Mouse (Mus musculus) MEL (cell line): ENCODE measurements around the gene Slc30a10.

Experiments
- CHD2 ChIP-seq: IDR thresholded peaks from 2 replicates; pipeline ENCODE4 v1.6.1; 2011; ENCODE audit warnings: low read length, improper control_type of control experiment
- CTCF ChIP-seq, 3 experiments: IDR thresholded peaks in 2 of 3; conservative IDR thresholded peaks in 1 of 3; 2 replicates each; pipeline ENCODE4 v1.5.1; 2011 to 2012; ENCODE audit warnings: low read length in 3 of 3, low read depth in 2 of 3, mild to moderate bottlenecking in 2 of 3, improper control_type of control experiment in 1 of 3, inconsistent platforms in 1 of 3, mixed read lengths in 1 of 3, moderate library complexity in 1 of 3; ENCODE audit not compliant: control insufficient read depth in 1 of 3, insufficient read depth in 1 of 3, poor library complexity in 1 of 3, severe bottlenecking in 1 of 3
- GABPA ChIP-seq: IDR thresholded peaks from 2 replicates; pipeline ENCODE4 v1.6.1; 2012; ENCODE audit warnings: low read depth, mild to moderate bottlenecking, inconsistent platforms, low read length, improper control_type of control experiment, moderate library complexity
- KAT2A ChIP-seq: conservative IDR thresholded peaks from 2 replicates; pipeline ENCODE4 v1.6.1; 2012; ENCODE audit warnings: low read depth, low read length, improper control_type of control experiment, inconsistent platforms
- MAX ChIP-seq: IDR thresholded peaks from 2 replicates; pipeline ENCODE4 v1.6.1; 2011; ENCODE audit warnings: low read length, improper control_type of control experiment
- TAL1 ChIP-seq: IDR thresholded peaks from 2 replicates; pipeline ENCODE4 v1.6.1; 2012; ENCODE audit warnings: mild to moderate bottlenecking, inconsistent platforms, low read length, moderate library complexity, mixed read lengths
- TCF12 ChIP-seq: IDR thresholded peaks from 2 replicates; pipeline ENCODE4 v1.6.1; 2014; ENCODE audit warnings: low read depth, mild to moderate bottlenecking, inconsistent platforms, low read length, improper control_type of control experiment, moderate library complexity
- ZC3H11A ChIP-seq: IDR thresholded peaks from 2 replicates; pipeline ENCODE4 v1.6.1; 2012; ENCODE audit warnings: low read depth, mild to moderate bottlenecking, inconsistent platforms, low read length, improper control_type of control experiment

- TF ChIP-seq CHD2: no peak
- TF ChIP-seq CTCF (IDR thresholded peaks at IDR 0.05 in 2 of 3, conservative IDR thresholded peaks at IDR 0.05 in 1 of 3; ENCODE audit: control insufficient read depth in 1 of 3, insufficient read depth in 1 of 3, low read depth in 2 of 3, low read length in 3 of 3, poor library complexity in 1 of 3, severe bottlenecking in 1 of 3): no peak
- no peak for TF ChIP-seq KAT2A
- no peak for TF ChIP-seq ZC3H11A
- TF ChIP-seq GABPA: no peak
- no peak for TF ChIP-seq MAX
- no peak for TF ChIP-seq TCF12
- no peak for TF ChIP-seq TAL1
Observed at GRCm38 (mm10) chr1:185418011-185418410, 36.6 kb upstream of the Slc30a10 start.
